Mouse (Mus musculus) mature B cell (primary cell): ENCODE results near the gene Nudt6.

Source experiments
- in situ Hi-C: fragments of 300-500 bp; cut with MboI; formaldehyde crosslinking; loops from 2 replicates; pipeline ENCODE4 v1.14.3; 2019

The Nudt6 gene

GRCm38 (mm10) chr3:37420072-37420471 is at the start of gene Nudt6:
TSS of gene Nudt6 (minus strand) at chr3:37420211.
- in situ Hi-C loops: no loop called here

GRCm38 (mm10) chr3:37469353-37469752 is 49.3 kb upstream of the Nudt6 start:
- in situ Hi-C loops: loop anchor here (25.0 kb wide), 1 partner anchor 743 kb away; no protein-coding TSS in a partner anchor

DNA sequence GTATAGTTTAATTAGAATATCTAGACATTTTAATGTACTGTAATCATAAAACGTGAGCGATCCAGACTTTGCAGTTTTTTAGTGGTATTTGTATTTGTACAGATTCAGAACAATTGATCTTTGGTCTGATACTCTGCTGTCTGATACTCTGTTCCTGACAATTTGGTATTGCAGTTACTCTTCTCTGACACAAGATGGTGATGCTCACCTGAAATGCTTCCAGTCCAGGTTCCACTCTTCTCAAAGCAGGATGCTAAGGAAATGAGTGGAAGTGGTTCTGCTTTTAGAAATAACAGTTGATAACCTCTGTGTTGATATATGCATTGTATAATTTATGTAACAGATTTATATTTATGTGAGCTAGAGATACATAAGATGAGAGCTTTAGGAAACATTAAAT is 48.2 kb upstream of the Nudt6 start:
- in situ Hi-C loops: loop anchor here (25.0 kb wide), 1 partner anchor 744 kb away; no protein-coding TSS in a partner anchor

- in situ Hi-C loops: loop anchor here (25.0 kb wide), 1 partner anchor 756 kb away; no protein-coding TSS in a partner anchor
Measured at GRCm38 (mm10) chr3:37455992-37456391, 36.0 kb upstream of the Nudt6 start.

DNA sequence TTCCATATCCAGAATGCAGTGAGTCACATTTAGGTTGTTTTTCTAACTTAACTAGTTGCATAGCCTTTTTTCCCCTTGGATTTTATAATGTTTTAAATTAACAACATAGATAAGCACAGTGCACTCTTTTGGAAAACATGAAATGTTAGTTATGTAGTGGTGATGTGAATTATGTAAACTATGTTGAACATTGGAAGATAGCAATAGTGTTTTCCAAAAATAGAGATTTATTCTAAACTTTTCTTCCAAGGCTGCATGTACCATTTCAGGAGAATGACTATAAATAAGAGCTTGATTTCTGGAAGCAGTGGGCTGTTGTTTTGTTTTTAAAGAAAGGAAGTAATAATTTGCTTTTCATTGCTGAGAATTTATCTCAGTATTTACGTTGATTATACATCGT is 23.4 kb upstream of the Nudt6 start:
- in situ Hi-C loops: no loop called here

DNA sequence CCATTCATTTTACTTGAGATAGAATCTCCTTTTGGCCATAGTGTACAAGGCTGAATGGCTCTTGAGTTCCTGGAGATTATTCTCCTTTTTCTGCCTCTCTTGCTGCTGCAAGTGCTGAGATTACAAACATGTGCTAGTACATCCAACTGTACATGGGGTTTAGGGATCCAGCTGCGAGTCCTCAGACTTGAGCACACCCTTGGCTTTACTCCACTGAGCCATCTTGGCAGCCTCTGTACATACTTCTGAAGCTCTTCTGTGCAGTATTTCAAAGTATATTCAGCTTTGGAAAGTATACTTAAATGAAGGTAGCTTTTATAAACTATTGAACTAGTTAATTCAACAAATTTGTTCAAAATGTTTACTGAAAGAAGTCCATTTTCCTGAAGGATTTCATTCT is 19.8 kb upstream of the Nudt6 start:
- in situ Hi-C loops: no loop called here

GRCm38 (mm10) chr3:37430359-37430758 is 10.3 kb upstream of the Nudt6 start:
- in situ Hi-C loops: no loop called here

- in situ Hi-C loops: no loop called here
Measured at GRCm38 (mm10) chr3:37426069-37426468, 6.1 kb upstream of the Nudt6 start.

DNA sequence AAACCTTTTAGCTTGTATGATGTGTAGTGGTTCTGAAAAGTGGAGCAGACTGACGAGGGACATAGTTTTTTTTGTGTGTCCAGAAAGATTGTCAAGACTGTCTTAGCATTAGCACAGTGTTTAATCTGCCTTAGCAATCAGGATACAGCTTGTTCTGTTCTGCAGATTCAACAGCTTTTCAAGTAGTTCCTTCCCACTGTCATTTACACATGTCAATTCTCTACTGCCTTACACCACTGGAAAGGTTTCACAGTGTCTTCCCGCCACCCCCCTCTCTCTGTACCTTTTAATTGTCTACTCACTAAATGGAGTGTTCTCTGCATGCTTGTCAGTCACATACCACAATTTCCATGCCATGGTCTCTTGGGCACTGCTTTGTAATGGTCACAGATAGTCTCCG is 1.2 kb upstream of the Nudt6 start:
- in situ Hi-C loops: no loop called here

DNA sequence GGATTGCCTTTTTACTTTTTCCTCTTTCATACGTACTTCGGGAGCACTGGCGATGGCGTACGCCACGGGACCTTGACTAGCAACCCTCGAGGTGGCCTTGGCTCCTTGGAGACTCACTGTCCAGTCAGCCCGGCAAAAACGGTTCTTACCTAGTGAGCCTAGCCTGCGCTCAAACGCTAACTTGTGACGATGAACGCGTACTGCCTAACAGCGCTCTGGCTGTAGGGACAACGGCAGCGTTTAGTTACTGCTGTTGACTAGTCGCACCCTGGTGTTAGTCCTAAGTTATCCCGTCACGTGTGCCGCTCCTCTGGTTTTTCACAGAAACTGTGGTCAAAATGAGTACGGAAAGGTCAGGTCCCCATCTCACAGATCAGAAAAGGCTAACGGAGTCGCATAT is 630 bp upstream of the Nudt6 start:
- in situ Hi-C loops: no loop called here

GRCm38 (mm10) chr3:37419458-37419991 is 486 bp downstream of the Nudt6 start, which contains the start of gene Spata5:
TSS of gene Spata5 (plus strand) at chr3:37419896.
- in situ Hi-C loops: no loop called here

GRCm38 (mm10) chr3:37418961-37419457 is 1.0 kb downstream of the Nudt6 start:
- in situ Hi-C loops: no loop called here

GRCm38 (mm10) chr3:37418341-37418740 is 1.7 kb downstream of the Nudt6 start:
- in situ Hi-C loops: no loop called here

DNA sequence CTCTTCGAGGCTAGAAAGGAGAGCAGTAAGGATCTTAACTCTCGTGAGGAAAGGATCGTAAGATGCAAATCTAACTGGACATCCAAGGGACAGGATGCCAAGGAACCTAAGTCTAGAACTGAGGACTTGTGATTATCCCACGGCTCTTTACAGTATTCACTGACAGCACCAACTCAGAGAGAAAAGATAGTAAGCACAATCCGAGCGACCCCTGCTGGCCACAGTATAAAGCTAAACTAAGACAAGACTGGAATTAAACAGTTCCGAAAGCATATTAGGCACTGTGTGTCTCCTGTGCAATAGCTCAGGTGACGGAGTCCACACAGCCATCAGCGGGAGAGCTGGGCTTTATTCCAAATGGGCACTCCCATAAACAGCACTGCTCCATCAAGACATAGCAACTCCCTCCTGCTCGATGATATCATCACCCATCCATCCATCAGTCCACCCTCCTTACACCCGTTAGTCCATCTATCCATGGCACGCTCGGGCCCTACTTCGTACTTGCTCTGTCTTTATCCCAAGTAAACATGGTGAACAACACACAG is 5.5 kb downstream of the Nudt6 start:
- in situ Hi-C loops: no loop called here

DNA sequence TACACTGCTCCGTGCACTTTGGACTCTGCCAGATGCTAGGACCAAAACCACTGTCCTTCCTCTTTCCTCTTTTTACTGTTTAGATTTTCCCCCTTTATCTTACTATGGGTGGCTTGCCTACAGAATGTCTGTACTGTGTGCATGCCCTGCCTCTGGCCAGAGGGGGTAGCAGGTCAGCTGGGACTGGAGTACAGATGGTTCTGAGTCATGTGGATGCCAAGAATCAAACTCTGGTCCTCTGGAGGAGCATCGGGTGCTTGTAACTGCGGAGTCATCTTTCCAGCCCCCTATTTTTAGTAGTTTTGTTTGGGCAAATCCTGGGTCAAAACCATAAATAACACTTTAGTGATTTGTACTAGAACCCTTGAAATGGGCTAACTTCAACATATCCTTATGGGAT is 6.6 kb downstream of the Nudt6 start:
- in situ Hi-C loops: no loop called here

DNA sequence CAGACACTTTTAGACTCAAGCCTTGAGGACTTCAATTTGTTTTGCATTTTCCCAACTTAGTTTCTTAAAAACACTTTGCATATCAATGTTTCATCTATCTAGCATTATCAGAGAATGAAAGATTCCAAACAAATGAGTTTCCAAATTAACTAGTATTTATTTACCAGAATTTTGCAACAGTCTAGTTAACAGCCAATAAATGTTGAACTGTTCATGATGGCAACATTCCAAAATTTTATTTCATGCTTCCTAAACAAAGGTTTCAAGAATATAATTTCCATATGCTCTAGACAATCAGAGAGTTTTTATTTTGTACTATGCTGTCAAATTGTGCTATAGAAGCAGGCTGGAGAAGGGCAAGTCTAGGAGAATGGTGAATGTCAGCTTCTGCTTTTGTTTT is 12.4 kb downstream of the Nudt6 start:
- in situ Hi-C loops: no loop called here

- in situ Hi-C loops: no loop called here
Measured at GRCm38 (mm10) chr3:37401729-37402610, 18.0 kb downstream of the Nudt6 start.

DNA sequence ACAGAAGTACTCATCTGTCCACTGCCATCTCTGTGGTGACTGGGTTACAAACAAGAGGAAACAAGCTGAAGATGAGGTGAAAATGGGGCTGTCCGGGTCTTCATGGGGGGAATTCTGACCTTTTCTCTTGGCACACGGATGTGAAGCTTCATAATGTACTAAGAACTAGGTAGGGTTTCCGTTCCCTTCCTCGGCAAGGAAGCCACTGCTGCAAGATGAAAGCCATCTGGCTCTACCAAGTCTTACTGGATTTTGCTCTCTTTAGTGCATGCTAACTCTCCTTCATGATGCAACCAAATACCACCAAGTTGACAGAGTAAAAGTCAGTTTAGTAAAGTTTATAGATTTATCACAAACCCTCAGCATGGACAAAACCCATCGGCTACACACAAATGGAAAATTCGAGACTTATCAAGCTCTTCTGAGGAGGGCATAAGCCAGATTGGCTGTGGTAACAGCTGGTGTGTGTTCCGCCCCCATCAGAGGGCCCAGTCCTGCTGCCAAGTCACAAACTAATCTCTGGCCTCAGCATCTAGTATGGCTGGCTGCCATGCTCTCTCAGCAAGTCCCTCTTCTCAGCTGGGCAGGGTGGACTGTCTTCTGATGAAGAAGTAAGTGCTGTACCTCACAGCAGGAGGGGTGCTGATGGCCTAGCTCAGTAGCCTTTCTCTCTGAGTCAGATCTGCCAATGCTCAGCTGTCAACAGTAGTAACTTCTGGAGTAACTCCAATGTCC is 21.2 kb downstream of the Nudt6 start:
- in situ Hi-C loops: no loop called here

DNA sequence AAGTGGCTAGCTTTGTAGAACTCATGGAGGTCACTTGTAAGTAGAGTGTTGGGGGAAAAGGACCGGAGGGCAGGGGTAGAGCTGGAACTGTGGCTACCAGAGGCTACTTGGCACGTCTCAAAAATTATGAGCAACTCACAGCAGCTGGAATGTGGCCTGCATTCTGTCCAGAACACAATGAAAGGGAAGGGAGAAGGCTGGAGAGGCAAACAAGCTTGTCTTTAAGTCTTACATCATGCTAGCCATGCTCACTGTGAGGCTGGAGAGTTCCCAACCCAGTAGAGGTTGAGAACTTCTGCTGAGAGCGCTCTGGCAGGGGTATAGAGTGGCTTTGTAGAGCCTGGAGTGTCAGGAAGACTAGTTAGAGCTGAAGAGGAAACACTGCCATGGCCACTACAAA is 22.4 kb downstream of the Nudt6 start:
- in situ Hi-C loops: no loop called here

DNA sequence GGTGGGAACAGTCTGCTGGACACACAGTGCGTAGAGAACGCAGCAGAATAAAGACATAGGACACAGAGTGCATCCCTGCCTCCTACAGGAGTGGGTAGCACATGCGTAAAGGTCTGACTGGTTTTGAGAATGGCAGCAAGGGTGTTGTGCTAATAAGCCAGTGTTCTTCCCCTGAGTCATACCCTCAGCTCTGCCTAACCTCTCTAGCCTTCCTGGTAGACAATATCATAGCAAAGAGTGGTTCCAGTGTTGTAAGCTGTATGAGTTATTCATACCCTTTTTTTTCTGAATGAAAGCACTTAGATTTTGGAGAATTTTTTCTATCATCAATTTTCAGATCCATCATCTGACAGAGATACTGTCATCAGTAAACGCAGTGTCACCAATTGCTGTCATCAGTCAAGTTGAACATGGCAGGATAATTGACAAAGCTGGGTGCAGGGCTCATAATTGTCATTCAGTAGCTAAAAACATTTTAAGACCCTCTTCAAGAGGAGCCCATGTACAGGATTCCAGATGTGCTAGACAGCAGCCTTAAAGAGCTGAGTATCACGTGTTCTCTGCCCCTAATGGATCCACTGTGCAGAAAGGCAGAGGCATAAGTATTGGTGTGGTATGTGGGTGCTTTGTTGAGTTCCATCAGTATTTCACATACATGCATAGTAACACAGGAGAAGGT is 22.9 kb downstream of the Nudt6 start:
- in situ Hi-C loops: no loop called here

- in situ Hi-C loops: no loop called here
Measured at GRCm38 (mm10) chr3:37387310-37387709, 32.7 kb downstream of the Nudt6 start.
